Comparison of ENCODE assay signal across 8 mouse cellular contexts in the genomic region with DNA sequence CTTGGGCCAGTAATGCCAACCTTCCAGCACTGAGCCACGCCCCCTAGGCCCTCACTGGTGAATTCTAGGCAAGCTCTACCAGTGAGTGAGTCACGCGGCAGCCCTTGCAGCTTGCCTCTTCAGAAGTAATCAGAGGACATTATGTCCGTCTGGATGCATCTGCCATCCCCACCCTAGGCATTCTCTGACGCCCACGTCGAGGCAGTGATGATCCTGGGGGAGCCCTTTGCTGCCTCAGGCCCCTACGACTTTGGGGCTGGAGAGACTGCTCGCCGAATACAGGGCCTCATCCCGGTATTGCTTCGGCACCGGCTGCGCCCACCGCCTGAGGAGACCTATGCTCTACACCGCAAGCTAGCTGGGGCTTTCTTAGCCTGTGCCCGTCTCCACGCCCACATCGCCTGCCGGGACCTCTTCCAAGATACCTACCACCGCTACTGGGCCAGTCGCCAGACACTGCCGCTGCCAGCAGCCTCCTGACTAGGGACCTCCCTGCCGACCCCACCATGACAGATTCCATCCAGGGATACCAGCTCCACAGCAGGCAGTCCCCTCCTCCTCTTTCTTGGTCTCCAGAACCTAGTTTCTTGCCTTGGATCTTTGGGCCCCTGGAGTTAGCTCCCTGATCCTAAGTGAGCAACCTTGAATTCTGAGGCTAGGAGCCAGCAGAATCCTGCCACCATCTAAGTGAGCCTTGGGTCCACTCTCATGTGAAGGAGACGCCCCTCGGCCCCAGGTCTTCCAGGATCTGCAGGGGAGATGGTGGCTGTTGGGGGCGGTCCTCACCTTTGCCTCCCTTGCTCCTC. TPM values are rescaled to one million over a fixed set of nuclear protein-coding genes. Genes with fewer than 3 reads are reported as not detected.
DNase-seq lines count a peak whose midpoint lies in the region; ATAC-seq and TF ChIP-seq lines count a peak whose summit lies in the region.

No protein-coding gene starts in this region.

- WGBS in forebrain, postnatal 0 days = 10% methylated on average over 27 of the region's 27 CpGs
- WGBS in hindbrain, embryonic 12.5 days = 12% methylated on average over 27 of the region's 27 CpGs
- WGBS in lung, postnatal 0 days = 34% methylated on average over 27 of the region's 27 CpGs

- no peaks in the 10 kb centered on the region for H3K9me3 ChIP-seq in forebrain, postnatal 0 days (ENCODE audit: low read length)
- H3K9me3 ChIP-seq in hindbrain, embryonic 12.5 days (replicated peaks) = no peaks in the 10 kb centered on the region
- no peaks in the 10 kb centered on the region for H3K9me3 ChIP-seq in lung, postnatal 0 days (ENCODE audit: low read length)

- peak; percentile 92 for DNase-seq in Muller cell, postnatal 12 days (ENCODE audit: inconsistent ontology term)
- peak; percentile 83 for DNase-seq in cerebellum, adult 9-10 months
- DNase-seq in forebrain, postnatal 0 days = peak; percentile 67
- DNase-seq in layer of hippocampus, postnatal 14 days (ENCODE audit: low spot score in 2 of 2) = peak; percentile 77 to 78
- DNase-seq in lung, postnatal 0 days (ENCODE audit: low spot score) = peak; percentile 64
- peak; percentile 88 for DNase-seq in retina, postnatal 1 day
- DNase-seq in spleen, adult 18-20 months = no peak

- no peak for TF ChIP-seq EP300 in lung, postnatal 0 days (IDR thresholded peaks at IDR 0.05)

- peaks cover 19% of the 10 kb centered on the region; the same call in 1 of the 2 replicates for H3K4me1 ChIP-seq in forebrain, postnatal 0 days (ENCODE audit: insufficient read depth)
- H3K4me1 ChIP-seq in hindbrain, embryonic 12.5 days = peaks cover 43% of the 10 kb centered on the region
- H3K4me1 ChIP-seq in lung, postnatal 0 days (ENCODE audit: insufficient read depth, low read depth, low read length) = peaks cover 10% of the 10 kb centered on the region; the same call in 1 of the 2 replicates

- 0 out of 2 replicates have a peak overlapping the region, but pooled peaks have one; percentile 39 for H3K9ac ChIP-seq in forebrain, postnatal 0 days
- H3K9ac ChIP-seq in hindbrain, embryonic 12.5 days = peak overlapping the region; percentile 96
- H3K9ac ChIP-seq in lung, postnatal 0 days (replicated peaks; ENCODE audit: low read depth) = no peak overlapping the region

- no peak overlapping the region for H3K4me3 ChIP-seq in forebrain, postnatal 0 days (ENCODE audit: low read depth, low read length)
- H3K4me3 ChIP-seq in hindbrain, embryonic 12.5 days = peak overlapping the region; percentile 90
- no peak overlapping the region for H3K4me3 ChIP-seq in lung, postnatal 0 days (ENCODE audit: low read depth, low read length)

- TF ChIP-seq CTCF in forebrain, postnatal 0 days (IDR thresholded peaks at IDR 0.05; ENCODE audit: low read depth) = no peak
- no peak for TF ChIP-seq CTCF in lung, postnatal 0 days (IDR thresholded peaks at IDR 0.05)

- H3K36me3 ChIP-seq in forebrain, postnatal 0 days (ENCODE audit: insufficient read depth) = peaks cover 16% of the 10 kb centered on the region
- H3K36me3 ChIP-seq in hindbrain, embryonic 12.5 days = peaks cover 12% of the 10 kb centered on the region
- no peaks in the 10 kb centered on the region for H3K36me3 ChIP-seq in lung, postnatal 0 days (ENCODE audit: insufficient read depth, low read length)

- H3K27ac ChIP-seq in forebrain, postnatal 0 days (ENCODE audit: low read depth, low read length) = peak overlapping the region; percentile 73
- peak overlapping the region; percentile 96 for H3K27ac ChIP-seq in hindbrain, embryonic 12.5 days
- H3K27ac ChIP-seq in lung, postnatal 0 days (ENCODE audit: low read length) = peak overlapping the region; percentile 68

- peak; percentile 18 for ATAC-seq in forebrain, postnatal 0 days
- peak; percentile 11; the same call in 1 of the 2 replicates for ATAC-seq in hindbrain, embryonic 12.5 days (ENCODE audit: low FRiP score)
- peak; percentile 10; the same call in 1 of the 2 replicates for ATAC-seq in lung, postnatal 0 days

- H3K4me2 ChIP-seq in forebrain, postnatal 0 days (ENCODE audit: low read depth) = peak overlapping the region; percentile 81
- H3K4me2 ChIP-seq in hindbrain, embryonic 12.5 days (replicated peaks) = peak overlapping the region; percentile 90
- peak overlapping the region; percentile 95; the same call in 1 of the 2 replicates for H3K4me2 ChIP-seq in lung, postnatal 0 days (replicated peaks; ENCODE audit: low read depth, low read length)

- H3K27me3 ChIP-seq in forebrain, postnatal 0 days (ENCODE audit: insufficient read depth, low read length) = no peaks in the 10 kb centered on the region
- H3K27me3 ChIP-seq in hindbrain, embryonic 12.5 days = no peaks in the 10 kb centered on the region
- H3K27me3 ChIP-seq in lung, postnatal 0 days (replicated peaks; ENCODE audit: insufficient read depth, low read length) = no peaks in the 10 kb centered on the region

RNA-seq across cellular contexts. Expression of a gene that starts 1.0 kb away (rescaled TPM):
- 81.6 and 86.4 TPM in 2 replicates for total RNA-seq in forebrain, postnatal 0 days (2014; rRNA removed)
- polyA plus RNA-seq in forebrain, postnatal 0 days (2015; fragmentation: Nextera tagmentation; extraction: Ambion mirVana) = 47.5 and 51.7 TPM in 2 replicates
- polyA plus RNA-seq in hindbrain, embryonic 12.5 days (2016; fragmentation: Nextera tagmentation; extraction: Ambion mirVana) = 60.2 and 63.0 TPM in 2 replicates
- 100 to 1,000 TPM; 144 to 148 TPM for total RNA-seq in layer of hippocampus, postnatal 14 days (2021)
- 11.6 and 11.7 TPM in 2 replicates for polyA plus RNA-seq in lung, postnatal 0 days (2015; fragmentation: Nextera tagmentation; extraction: Ambion mirVana)

RNA-seq across cellular contexts. Expression of a gene that starts 24.4 kb away (rescaled TPM):
- 25.0 and 26.3 TPM in 2 replicates for total RNA-seq in forebrain, postnatal 0 days (2014; rRNA removed)
- 16.5 and 19.1 TPM in 2 replicates for polyA plus RNA-seq in forebrain, postnatal 0 days (2015; fragmentation: Nextera tagmentation; extraction: Ambion mirVana)
- polyA plus RNA-seq in hindbrain, embryonic 12.5 days (2016; fragmentation: Nextera tagmentation; extraction: Ambion mirVana) = 23.2 and 24.3 TPM in 2 replicates
- 10 to 100 TPM; 27.1 to 30.9 TPM for total RNA-seq in layer of hippocampus, postnatal 14 days (2021)
- polyA plus RNA-seq in lung, postnatal 0 days (2015; fragmentation: Nextera tagmentation; extraction: Ambion mirVana) = 21.3 and 23.6 TPM in 2 replicates

RNA-seq across cellular contexts. Expression of a gene that starts 28.8 kb away (rescaled TPM):
- 13.6 and 17.6 TPM in 2 replicates for total RNA-seq in forebrain, postnatal 0 days (2014; rRNA removed)
- polyA plus RNA-seq in forebrain, postnatal 0 days (2015; fragmentation: Nextera tagmentation; extraction: Ambion mirVana) = 4.0 and 4.4 TPM in 2 replicates
- 10.2 and 10.7 TPM in 2 replicates for polyA plus RNA-seq in hindbrain, embryonic 12.5 days (2016; fragmentation: Nextera tagmentation; extraction: Ambion mirVana)
- 1 to 10 TPM; 7.3 to 8.0 TPM for total RNA-seq in layer of hippocampus, postnatal 14 days (2021)
- polyA plus RNA-seq in lung, postnatal 0 days (2015; fragmentation: Nextera tagmentation; extraction: Ambion mirVana) = 2.9 and 4.1 TPM in 2 replicates

Comparison
In these comparisons a context has a peak if more than half of its experiments do, and no peak if none do; other contexts are left out.
1. DNase-seq: peak in Muller cell, postnatal 12 days (single experiment), cerebellum, adult 9-10 months (single experiment), forebrain, postnatal 0 days (single experiment), layer of hippocampus, postnatal 14 days (2 of 2), lung, postnatal 0 days (single experiment) and retina, postnatal 1 day (single experiment); none in spleen, adult 18-20 months (0 of 2).
2. Peak in every context shown above with its lines, with median percentiles within 50 percentile points of each other: ATAC-seq, H3K27ac ChIP-seq and H3K4me2 ChIP-seq.